9 mouse cellular contexts compared by ENCODE assay signal in the genomic region with DNA sequence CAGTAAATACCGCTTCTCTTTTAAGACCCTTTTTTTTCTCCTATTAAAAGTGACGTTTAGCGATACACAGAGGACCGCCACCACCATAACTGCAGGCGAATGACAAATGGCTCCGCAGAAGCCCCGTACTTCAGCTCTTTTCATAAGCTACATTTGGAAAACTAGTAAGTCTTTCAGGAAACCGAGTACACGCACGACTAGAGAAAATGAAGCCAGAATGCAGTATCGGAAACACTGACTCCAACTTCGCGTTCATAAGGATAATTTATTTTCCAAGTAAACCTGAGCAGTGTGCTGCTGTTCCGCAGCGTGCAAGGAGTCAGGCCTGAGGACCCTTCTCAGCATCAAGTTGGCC.
DNase-seq lines count a peak whose midpoint lies in the region; ATAC-seq and TF ChIP-seq lines count a peak whose summit lies in the region.
"Had no signal": no experiment of that assay in that cellular context is flagged by ENCODE, and none has a peak within 500 bp of the region (broad histone marks: within the 10 kb centered on the region; RNA-seq: fewer than 3 reads in every experiment).

No protein-coding gene starts in this region.

- H3K4me1 ChIP-seq in heart, adult 2 months (ENCODE audit: control insufficient read depth, insufficient read depth, low read length): no peaks in the 10 kb centered on the region
- H3K4me1 ChIP-seq in forebrain, embryonic 15.5 days: peaks cover 11% of the 10 kb centered on the region
- H3K4me1 ChIP-seq in liver, embryonic 16.5 days (ENCODE audit: control insufficient read depth, low read depth, low read length): no peaks in the 10 kb centered on the region

- H3K4me3 ChIP-seq in heart, adult 2 months: peak overlapping the region; percentile 28; the same call in 1 of the 2 replicates
- H3K4me3 ChIP-seq in forebrain, embryonic 15.5 days: peak overlapping the region; percentile 45
- H3K4me3 ChIP-seq in liver, embryonic 16.5 days (ENCODE audit: low read depth, low read length): no peak overlapping the region
- H3K4me3 ChIP-seq: myocyte had no signal

- TF ChIP-seq POLR2A in heart, adult 2 months (IDR thresholded peaks at IDR 0.05; ENCODE audit: insufficient read depth, low read depth, low read length): no peak

- intact Hi-C loops in heart, adult 2 months (cut with DNase I): no loop called here

- no peaks in the 10 kb centered on the region for H3K27me3 ChIP-seq in heart, adult 2 months (ENCODE audit: control insufficient read depth, insufficient read depth, low read length)
- H3K27me3 ChIP-seq in forebrain, embryonic 15.5 days: peaks cover 5% of the 10 kb centered on the region
- peaks cover 19% of the 10 kb centered on the region for H3K27me3 ChIP-seq in liver, embryonic 16.5 days (ENCODE audit: control insufficient read depth, insufficient read depth, low read depth, low read length)

- TF ChIP-seq CTCF in heart, adult 2 months (IDR thresholded peaks at IDR 0.05): no peak

- H3K9ac ChIP-seq in heart, adult 2 months (ENCODE audit: low read depth, low read length): no peak overlapping the region
- peak overlapping the region; percentile 40 for H3K9ac ChIP-seq in forebrain, embryonic 15.5 days (replicated peaks)
- no peak overlapping the region for H3K9ac ChIP-seq in liver, embryonic 16.5 days (ENCODE audit: low read depth, low read length)

- no peaks in the 10 kb centered on the region for H3K9me3 ChIP-seq in forebrain, embryonic 15.5 days
- no peaks in the 10 kb centered on the region for H3K9me3 ChIP-seq in liver, embryonic 16.5 days (replicated peaks; ENCODE audit: control insufficient read depth, low read length)

- peak overlapping the region; percentile 78 for H3K4me2 ChIP-seq in forebrain, embryonic 15.5 days (replicated peaks)
- peak overlapping the region; percentile 20; the same call in 1 of the 2 replicates for H3K4me2 ChIP-seq in liver, embryonic 16.5 days (ENCODE audit: low read depth, low read length)

- no peak for DNase-seq in heart, adult 2 months
- DNase-seq in heart, adult 8-10 months (ENCODE audit: low spot score): no peak
- peak; percentile 18 for DNase-seq in Muller cell, postnatal 12 days (ENCODE audit: inconsistent ontology term)
- no peak for DNase-seq in kidney, adult 9 months

- 37% methylated on average over 15 of the region's 15 CpGs for WGBS in heart, adult 2 months
- 13% methylated on average over 15 of the region's 15 CpGs for WGBS in forebrain, embryonic 15.5 days
- 28% methylated on average over 15 of the region's 15 CpGs for whole genome bisulfite sequencing in liver, embryonic 16.5 days (ENCODE audit: insufficient replicate concordance)

- H3K36me3 ChIP-seq in heart, adult 2 months (ENCODE audit: control insufficient read depth, insufficient read depth, low read length): no peaks in the 10 kb centered on the region
- no peaks in the 10 kb centered on the region for H3K36me3 ChIP-seq in forebrain, embryonic 15.5 days
- no peaks in the 10 kb centered on the region for H3K36me3 ChIP-seq in liver, embryonic 16.5 days (ENCODE audit: control insufficient read depth, insufficient read depth)

- TF ChIP-seq EP300 in heart, adult 2 months (IDR thresholded peaks at IDR 0.05; ENCODE audit: insufficient read depth, low read depth, low read length): no peak

- H3K79me2 ChIP-seq in heart, adult 2 months (replicated peaks; ENCODE audit: control insufficient read depth, insufficient read depth, low read length): no peaks in the 10 kb centered on the region

- peak; percentile 49; the same call in 1 of the 2 replicates for ATAC-seq in forebrain, embryonic 15.5 days (replicated peaks)
- ATAC-seq in liver, embryonic 16.5 days (ENCODE audit: low read depth): no peak
- no peak for ATAC-seq in granulocyte monocyte progenitor cell, adult 5-6 weeks (replicated peaks; ENCODE audit: poor library complexity, severe bottlenecking)
- no peak for ATAC-seq in cerebellum, adult (ENCODE audit: insufficient number of reproducible peaks, low FRiP score, low TSS enrichment)

- H3K27ac ChIP-seq in heart, adult 2 months: no peak overlapping the region
- no peak overlapping the region for H3K27ac ChIP-seq in forebrain, embryonic 15.5 days (replicated peaks)
- H3K27ac ChIP-seq in liver, embryonic 16.5 days (ENCODE audit: low read length): no peak overlapping the region
